Mouse (Mus musculus) liver, embryonic 11.5 days (tissue): ENCODE data around the gene Gm45062. TPM values are rescaled to one million over a fixed set of nuclear protein-coding genes. Genes with fewer than 3 reads are reported as not detected.

Source experiments
- ATAC-seq: fragments of 200-750 bp; cut with Nextera tagmentation; replicated peaks from 2 replicates; pipeline ENCODE4 v1.8.0; 2017; ENCODE audit warnings: moderate number of reproducible peaks, mild to moderate bottlenecking, moderate TSS enrichment, moderate library complexity; ENCODE audit not compliant: low FRiP score
- DNase-seq: peaks from one replicate; pipeline ENCODE4 v3.0.0-alpha.2; 2017; ENCODE audit warnings: low spot score
- H3K27ac ChIP-seq: fragments of 300-500 bp; sonication (generic); 2 replicates; pipeline ENCODE4 v1.5.1; 2014; ENCODE audit warnings: mild to moderate bottlenecking, low read depth, low read length, control low read depth
- H3K27me3 ChIP-seq: fragments of 300-500 bp; sonication (generic); replicated peaks from 2 replicates; pipeline ENCODE4 v1.6.1; 2014; ENCODE audit warnings: low read length, mixed read lengths; ENCODE audit not compliant: control insufficient read depth, insufficient read depth
- H3K36me3 ChIP-seq: fragments of 300-500 bp; sonication (generic); 2 replicates; pipeline ENCODE4 v1.6.1; 2014; ENCODE audit warnings: mild to moderate bottlenecking, low read length, moderate library complexity, mixed read lengths; ENCODE audit not compliant: control insufficient read depth, insufficient read depth
- H3K4me1 ChIP-seq: fragments of 300-500 bp; sonication (generic); replicated peaks from 2 replicates; pipeline ENCODE4 v1.6.1; 2014; ENCODE audit warnings: low read length, mixed read lengths; ENCODE audit not compliant: control insufficient read depth, insufficient read depth
- H3K4me2 ChIP-seq: fragments of 300-500 bp; sonication (generic); 2 replicates; pipeline ENCODE4 v1.6.1; 2014; ENCODE audit warnings: mild to moderate bottlenecking, control low read depth, moderate library complexity
- H3K4me3 ChIP-seq: fragments of 300-500 bp; sonication (generic); 2 replicates; pipeline ENCODE4 v1.5.1; 2014; ENCODE audit warnings: low read depth, low read length, control low read depth
- H3K9ac ChIP-seq: fragments of 300-500 bp; sonication (generic); 2 replicates; pipeline ENCODE4 v1.6.1; 2014; ENCODE audit warnings: low read depth, low read length, control low read depth
- H3K9me3 ChIP-seq: fragments of 300-500 bp; sonication (generic); 2 replicates; pipeline ENCODE4 v1.6.1; 2016; ENCODE audit warnings: low read length, inconsistent platforms, mixed read lengths; ENCODE audit not compliant: control insufficient read depth
- WGBS: fragments of 180-500 bp; shearing (Covaris S2); extraction: QIAGEN DNeasy Blood & Tissue Kit; methylation state at CpG from one replicate; pipeline ENCODE4 v1.1.7; 2014; 5-methylcytosine and 5-hydroxymethylcytosine counted together
- polyA plus RNA-seq: library from polyadenylated mRNA; unstranded; fragments of >200 nt; fragmentation: Nextera tagmentation; extraction: Ambion mirVana; gene quantifications from 2 replicates; pipeline ENCODE4 v1.2.1, GENCODE M21; 2014

Gene Gm45062
- polyA plus RNA-seq, 1 experiment from 2014 or later, result 3.9 TPM

DNA sequence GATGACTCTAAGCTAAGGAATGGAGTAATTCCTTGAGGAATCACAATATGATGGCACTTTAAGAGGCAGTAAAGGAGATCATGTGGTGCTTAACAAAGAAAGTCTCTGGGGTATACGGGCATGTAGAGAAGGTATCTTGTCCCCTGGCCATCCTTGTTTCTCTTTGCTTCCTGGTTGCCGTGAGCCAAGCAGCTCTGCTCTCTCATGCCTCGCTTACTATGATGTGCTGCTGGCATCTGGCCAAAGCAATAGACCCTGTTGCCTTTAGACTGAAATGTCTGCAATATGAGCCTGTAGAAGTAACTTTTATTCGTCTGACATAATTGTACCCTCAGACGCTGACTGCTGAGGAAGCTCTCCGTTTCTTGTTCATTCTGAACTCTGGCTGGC lies 238.6 kb downstream of the Gm45062 start:
- DNase-seq (no peak), ATAC-seq (no peak)
- Histone ChIP-seq H3K9ac (no peak overlapping the region), H3K4me1 (no peaks in the 10 kb centered on the region), H3K27ac (no peak overlapping the region), H3K9me3 (no peaks in the 10 kb centered on the region), H3K4me3 (no peak overlapping the region), H3K36me3 (no peaks in the 10 kb centered on the region), H3K4me2 (no peak overlapping the region), H3K27me3 (no peaks in the 10 kb centered on the region)
- WGBS, result 77% methylated on average over 6 of the region's 6 CpGs

DNA sequence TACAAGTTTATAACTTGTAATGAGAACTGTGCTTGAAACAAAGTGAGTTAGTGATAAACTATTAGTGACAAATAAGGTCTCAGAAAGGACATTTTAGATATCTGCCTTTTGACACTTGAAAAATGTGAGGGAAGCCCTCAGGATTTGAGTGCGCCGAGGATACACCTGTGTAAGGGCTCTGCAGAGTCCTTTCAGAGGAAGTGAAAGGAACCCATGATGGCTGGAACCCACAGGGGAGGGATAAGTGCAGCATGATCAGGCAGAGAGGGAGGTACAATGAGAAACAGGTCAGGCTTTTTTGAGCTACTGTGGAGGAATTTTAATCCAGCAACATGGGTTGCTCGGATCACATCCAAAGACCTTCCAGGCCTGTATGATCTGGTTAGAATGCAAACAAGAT lies 239.7 kb downstream of the Gm45062 start:
- DNase-seq (no peak), ATAC-seq (no peak)
- no peaks in the 10 kb centered on the region for H3K27me3 ChIP-seq
- H3K9me3 ChIP-seq, result no peaks in the 10 kb centered on the region
- H3K4me1 ChIP-seq, result no peaks in the 10 kb centered on the region
- H3K4me3 ChIP-seq, result no peak overlapping the region
- H3K36me3 ChIP-seq, result no peaks in the 10 kb centered on the region
- 86% methylated on average over 3 of the region's 3 CpGs for WGBS
- no peak overlapping the region for H3K27ac ChIP-seq
- no peak overlapping the region for H3K9ac ChIP-seq
- H3K4me2 ChIP-seq, result no peak overlapping the region

DNA sequence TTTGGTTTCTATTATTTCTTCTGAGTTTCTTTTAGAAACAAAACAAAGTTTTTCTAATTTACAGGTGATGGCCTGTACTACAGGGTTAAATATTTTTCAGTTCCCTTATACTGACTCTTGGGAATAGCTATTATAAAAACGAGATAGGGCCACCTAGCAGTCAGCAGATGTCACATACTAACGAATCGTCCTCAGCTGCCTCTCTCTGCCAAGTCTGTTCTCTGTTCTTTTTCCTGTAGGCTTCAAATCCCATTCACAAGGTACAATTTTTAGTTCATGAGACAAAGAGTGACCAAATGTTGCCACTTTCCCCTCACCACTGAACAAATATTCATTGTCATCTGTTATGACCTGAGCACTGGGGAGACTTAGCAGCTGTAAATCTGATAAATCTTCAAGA lies 244.7 kb downstream of the Gm45062 start:
- DNase-seq (no peak), ATAC-seq (no peak)
- Histone ChIP-seq H3K36me3 (no peaks in the 10 kb centered on the region), H3K9me3 (no peaks in the 10 kb centered on the region), H3K27me3 (no peaks in the 10 kb centered on the region), H3K4me3 (no peak overlapping the region), H3K9ac (no peak overlapping the region), H3K4me2 (no peak overlapping the region), H3K27ac (no peak overlapping the region), H3K4me1 (no peaks in the 10 kb centered on the region)
- 56% methylated on average over 3 of the region's 3 CpGs for WGBS

DNA sequence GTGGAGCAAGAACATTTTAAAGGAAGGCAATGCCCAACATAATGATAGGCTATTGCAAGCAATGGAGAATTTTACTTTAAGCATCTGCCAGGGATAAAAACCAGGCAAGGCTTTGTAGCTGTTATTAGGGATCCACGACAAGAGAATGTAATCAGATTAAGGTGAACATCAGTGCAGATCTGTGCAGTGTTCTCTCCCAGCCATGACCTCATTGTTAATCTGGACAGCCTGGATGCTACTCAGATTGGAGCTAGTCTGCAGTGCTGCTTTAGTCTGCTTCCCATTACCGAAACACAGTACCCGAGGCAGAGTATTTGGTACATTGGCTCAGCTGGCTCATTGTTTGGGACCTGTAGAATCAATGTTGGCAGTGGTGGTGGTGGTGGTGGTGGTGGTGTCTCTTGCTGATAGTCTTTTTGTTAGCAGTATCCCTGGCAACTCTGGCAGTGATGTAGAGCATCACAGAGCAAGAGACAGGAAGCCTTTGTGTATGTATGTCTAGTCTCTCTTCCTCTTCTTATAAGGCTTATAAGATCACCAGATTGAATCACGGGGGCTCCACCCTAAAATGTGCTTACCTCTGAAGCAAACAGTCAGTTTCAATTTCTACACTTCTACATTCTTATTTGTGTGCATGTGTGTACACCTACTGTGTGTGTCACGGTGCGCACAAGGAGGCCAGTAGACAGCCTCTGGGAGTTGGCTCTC lies 245.4 kb downstream of the Gm45062 start:
- H3K27me3 ChIP-seq, result no peaks in the 10 kb centered on the region
- no peak overlapping the region for H3K9ac ChIP-seq
- no peaks in the 10 kb centered on the region for H3K9me3 ChIP-seq
- no peak overlapping the region for H3K27ac ChIP-seq
- H3K4me3 ChIP-seq, result no peak overlapping the region
- 82% methylated on average over 6 of the region's 6 CpGs for WGBS
- no peaks in the 10 kb centered on the region for H3K4me1 ChIP-seq
- DNase-seq (no peak), ATAC-seq (no peak)
- no peaks in the 10 kb centered on the region for H3K36me3 ChIP-seq
- no peak overlapping the region for H3K4me2 ChIP-seq

DNA sequence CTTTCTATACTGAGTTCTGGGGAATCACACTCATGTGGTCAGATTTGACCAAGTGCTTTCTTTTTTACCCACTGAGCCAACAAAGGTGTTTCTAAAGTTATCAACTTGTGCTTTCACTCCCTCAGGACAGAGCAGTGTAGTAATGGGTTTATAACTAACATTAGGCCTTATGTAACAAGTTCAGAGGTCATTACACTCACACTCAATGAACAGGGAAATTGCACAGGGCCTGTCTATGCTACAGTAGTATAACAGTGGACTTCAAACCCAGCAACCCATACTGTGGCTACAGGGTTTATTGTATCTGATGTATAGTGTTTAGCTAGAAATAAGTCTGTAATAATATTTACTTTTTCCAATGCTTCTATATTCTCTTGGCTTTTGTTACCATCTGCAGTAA lies 247.4 kb downstream of the Gm45062 start:
- Histone ChIP-seq H3K4me2 (no peak overlapping the region), H3K9ac (no peak overlapping the region), H3K36me3 (no peaks in the 10 kb centered on the region), H3K27me3 (no peaks in the 10 kb centered on the region), H3K9me3 (no peaks in the 10 kb centered on the region), H3K4me3 (no peak overlapping the region), H3K27ac (no peak overlapping the region), H3K4me1 (0 out of 2 replicates have a peak, but pooled peaks cover 5% of the 10 kb centered on the region)
- DNase-seq (no peak), ATAC-seq (no peak)

DNA sequence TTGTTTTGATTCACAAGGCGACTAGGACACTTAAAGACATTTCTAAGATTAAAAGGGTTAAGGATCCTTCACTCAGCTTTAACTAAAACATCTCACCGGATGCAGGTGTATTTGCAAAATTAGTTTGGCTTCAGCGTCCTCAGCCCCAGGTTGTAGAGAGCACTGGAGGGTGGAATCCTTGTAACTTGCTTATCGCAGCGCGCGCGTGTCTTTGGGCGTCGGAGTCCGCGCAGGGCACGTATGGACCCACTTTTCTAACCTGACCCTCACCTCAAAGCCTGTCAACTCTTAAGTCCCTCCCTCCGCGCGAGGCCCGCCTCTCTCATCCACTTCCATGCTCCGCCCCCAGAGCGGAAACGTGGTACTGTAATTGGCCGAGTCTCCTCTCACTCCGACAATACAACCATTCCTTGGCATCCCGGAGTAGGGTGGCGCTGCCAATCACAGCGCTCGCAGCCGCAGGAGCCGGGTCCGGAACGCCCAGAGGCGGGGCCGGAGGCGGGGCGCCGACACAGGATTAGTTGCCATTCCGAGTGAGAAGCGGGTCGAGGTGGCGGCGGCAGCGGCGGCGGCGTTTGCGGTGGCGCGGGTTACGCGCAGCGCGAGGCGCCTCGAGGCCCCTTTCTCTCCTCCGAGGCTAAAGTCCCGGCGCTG lies 249.8 kb downstream of the Gm45062 start:
- Histone ChIP-seq H3K27me3 (no peaks in the 10 kb centered on the region), H3K4me1 (peaks cover 5% of the 10 kb centered on the region; the same call in 1 of the 2 replicates), H3K4me3 (peak overlapping the region; percentile 76), H3K36me3 (no peaks in the 10 kb centered on the region), H3K9me3 (no peaks in the 10 kb centered on the region), H3K27ac (peak overlapping the region; percentile 94), H3K9ac (peak overlapping the region; percentile 92), H3K4me2 (peak overlapping the region; percentile 78)
- WGBS, result under 1% methylated on average over 55 of the region's 56 CpGs
- peak; percentile 98 for ATAC-seq
- DNase-seq, result peak; percentile 99

DNA sequence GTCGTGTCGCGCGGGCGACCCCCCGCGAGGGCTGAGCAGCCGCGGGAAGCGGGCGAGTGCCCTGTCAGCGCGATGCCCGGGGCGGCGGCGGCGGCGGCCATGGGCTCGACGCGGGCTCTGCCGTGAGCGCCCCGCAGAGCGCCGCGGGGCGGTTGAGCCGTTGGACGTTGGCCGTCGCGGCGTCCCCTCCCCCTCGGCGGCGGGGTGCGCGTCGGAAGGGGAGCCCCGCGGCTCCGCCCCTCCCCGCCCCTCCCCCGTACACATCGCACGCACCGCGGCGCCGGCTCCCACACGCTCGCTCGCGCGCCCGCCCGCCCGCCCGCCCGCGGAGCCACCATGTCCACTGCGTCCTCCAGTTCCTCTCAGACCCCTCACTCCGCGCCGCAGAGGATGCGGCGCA lies 250.3 kb downstream of the Gm45062 start, which contains the start of gene Glcci1:
Gene Glcci1, plus strand, starts transcription at position 50 of the 400 bp plus-strand sequence.
- Histone ChIP-seq H3K27ac (peak within 1 kb of the TSS; percentile 94), H3K27me3 (no peaks in the 10 kb centered on the region), H3K9me3 (no peaks in the 10 kb centered on the region), H3K4me3 (peak within 1 kb of the TSS; percentile 76), H3K4me2 (peak within 1 kb of the TSS; percentile 78), H3K9ac (peak within 1 kb of the TSS; percentile 92), H3K36me3 (no peaks in the 10 kb centered on the region), H3K4me1 (peaks cover 5% of the 10 kb centered on the region; the same call in 1 of the 2 replicates)
- ATAC-seq, result peak; percentile 77
- DNase-seq, result no peak
- WGBS, result 0% methylated on average over 19 of the region's 69 CpGs

DNA sequence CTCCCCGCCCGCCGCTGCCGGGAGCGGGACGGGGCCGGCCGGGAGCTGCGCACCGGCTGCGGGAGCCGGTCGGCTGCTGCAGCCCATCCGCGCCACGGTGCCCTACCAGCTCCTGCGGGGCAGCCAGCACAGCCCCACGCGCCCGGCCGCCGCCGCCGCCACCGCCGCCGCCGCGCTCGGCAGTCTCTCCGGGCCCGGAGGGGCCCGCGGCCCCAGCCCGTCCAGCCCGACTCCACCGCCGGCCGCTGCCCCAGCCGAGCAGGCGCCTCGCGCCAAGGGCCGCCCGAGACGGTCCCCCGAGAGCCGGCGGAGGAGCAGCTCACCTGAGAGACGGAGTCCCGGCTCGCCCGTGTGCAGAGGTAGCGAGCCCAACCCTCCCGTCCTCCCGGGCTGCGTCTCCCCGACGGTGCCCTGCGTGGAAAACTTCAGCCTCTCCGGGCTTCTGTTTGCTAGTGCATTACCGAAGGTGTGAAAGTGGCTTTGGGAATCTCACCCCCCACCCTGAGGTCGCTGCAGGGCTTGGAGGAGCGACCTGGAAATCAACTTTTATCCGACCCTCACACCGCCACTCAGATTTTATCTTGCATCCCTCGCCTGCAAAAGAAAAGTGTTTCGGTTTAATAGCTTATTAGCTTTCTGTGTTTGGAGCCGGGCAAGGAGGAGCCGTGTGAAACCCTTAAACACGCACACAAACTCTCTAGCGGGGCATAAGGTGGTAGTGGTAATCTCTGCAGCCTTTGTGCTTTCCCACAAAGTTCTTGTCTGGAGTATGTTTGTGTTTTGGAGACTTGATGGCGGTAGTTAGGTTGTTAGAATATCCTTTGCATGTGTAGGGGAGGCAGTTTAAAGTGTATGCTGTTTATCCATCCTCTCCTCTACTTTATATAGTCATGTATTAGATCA lies 251.0 kb downstream of the Gm45062 start:
- Histone ChIP-seq H3K9me3 (no peaks in the 10 kb centered on the region), H3K27ac (peak overlapping the region; percentile 94), H3K27me3 (no peaks in the 10 kb centered on the region), H3K4me2 (peak overlapping the region; percentile 78), H3K36me3 (no peaks in the 10 kb centered on the region), H3K9ac (peak overlapping the region; percentile 92), H3K4me1 (peaks cover 5% of the 10 kb centered on the region; the same call in 1 of the 2 replicates), H3K4me3 (peak overlapping the region; percentile 76)
- ATAC-seq (peak; percentile 14), DNase-seq (peak; percentile 66)
- WGBS, result under 1% methylated on average over 59 of the region's 73 CpGs
